Mouse (Mus musculus): ENCODE results near the gene Ciao2a.

Ciao2a gene

GRCm38 (mm10) chr9:66120106-66120505 is 6.3 kb upstream of the Ciao2a start:
- no peak for DNase-seq (ENCODE audit: low read depth, low spot score)

- DNase-seq (ENCODE audit: low read depth, low spot score) = no peak
Observed at GRCm38 (mm10) chr9:66120945-66121344, 5.5 kb upstream of the Ciao2a start.

GRCm38 (mm10) chr9:66121421-66121820 is 5.0 kb upstream of the Ciao2a start:
- no peak for DNase-seq (ENCODE audit: low read depth, low spot score)

GRCm38 (mm10) chr9:66123648-66124047 is 2.8 kb upstream of the Ciao2a start:
- DNase-seq (ENCODE audit: low read depth, low spot score) = no peak

- DNase-seq (ENCODE audit: low read depth, low spot score) = no peak
Observed at GRCm38 (mm10) chr9:66124111-66124531, 2.3 kb upstream of the Ciao2a start.

GRCm38 (mm10) chr9:66124681-66125542 is 1.5 kb upstream of the Ciao2a start:
- DNase-seq (ENCODE audit: low read depth, low spot score) = peak; percentile 95

GRCm38 (mm10) chr9:66125543-66126455 is 612 bp upstream of the Ciao2a start:
- DNase-seq (ENCODE audit: low read depth, low spot score) = no peak

GRCm38 (mm10) chr9:66127193-66127546 is 759 bp downstream of the Ciao2a start:
- no peak for DNase-seq (ENCODE audit: low read depth, low spot score)

- no peak for DNase-seq (ENCODE audit: low read depth, low spot score)
Observed at GRCm38 (mm10) chr9:66127884-66128283, 1.5 kb downstream of the Ciao2a start.

- no peak for DNase-seq (ENCODE audit: low read depth, low spot score)
Observed at GRCm38 (mm10) chr9:66131466-66131865, 5.1 kb downstream of the Ciao2a start.

GRCm38 (mm10) chr9:66135967-66136366 is 9.6 kb downstream of the Ciao2a start:
- DNase-seq (ENCODE audit: low read depth, low spot score) = no peak

- DNase-seq (ENCODE audit: low read depth, low spot score) = no peak
Observed at GRCm38 (mm10) chr9:66138193-66138592, 11.8 kb downstream of the Ciao2a start.

GRCm38 (mm10) chr9:66142265-66142664 is 15.9 kb downstream of the Ciao2a start:
- DNase-seq (ENCODE audit: low read depth, low spot score) = no peak

- peak; percentile 56 for DNase-seq (ENCODE audit: low read depth, low spot score)
Observed at GRCm38 (mm10) chr9:66144248-66144647, 17.8 kb downstream of the Ciao2a start.

- DNase-seq (ENCODE audit: low read depth, low spot score) = no peak
Observed at GRCm38 (mm10) chr9:66146141-66146540, 19.7 kb downstream of the Ciao2a start.

GRCm38 (mm10) chr9:66152011-66152410 is 25.6 kb downstream of the Ciao2a start:
- DNase-seq (ENCODE audit: low read depth, low spot score) = no peak

- DNase-seq (ENCODE audit: low read depth, low spot score) = no peak
Observed at GRCm38 (mm10) chr9:66153594-66153993, 27.2 kb downstream of the Ciao2a start.

GRCm38 (mm10) chr9:66154013-66154412 is 27.6 kb downstream of the Ciao2a start:
- DNase-seq (ENCODE audit: low read depth, low spot score) = no peak

GRCm38 (mm10) chr9:66155534-66155933 is 29.1 kb downstream of the Ciao2a start:
- no peak for DNase-seq (ENCODE audit: low read depth, low spot score)

GRCm38 (mm10) chr9:66157958-66158830 is 31.8 kb downstream of the Ciao2a start, which contains the start of gene Dapk2:
Gene Dapk2 (plus strand): TSS chr9:66158223.
- no peak for DNase-seq (ENCODE audit: low read depth, low spot score)

- DNase-seq (ENCODE audit: low read depth, low spot score) = no peak
Observed at GRCm38 (mm10) chr9:66158885-66159430, 32.5 kb downstream of the Ciao2a start.

Data from brain, embryonic 18.5 days (tissue).